8 mouse cellular contexts compared by ENCODE assay signal in genomic region chr2:91257126-91257980, GRCm38 (mm10). TPM values are rescaled to one million over a fixed set of nuclear protein-coding genes. Genes with fewer than 3 reads are reported as not detected.
A peak's percentile ranks its signal among the peaks of the same experiment; 100 is the strongest.
DNase-seq lines count a peak whose midpoint lies in the region; ATAC-seq lines count a peak whose summit lies in the region.

No protein-coding gene starts in this region.

- H3K27me3 ChIP-seq in kidney, embryonic 16.5 days (ENCODE audit: insufficient read depth, low read length), result peaks cover 13% of the 10 kb centered on the region; the same call in 1 of the 2 replicates
- peaks cover 47% of the 10 kb centered on the region for H3K27me3 ChIP-seq in midbrain, embryonic 10.5 days (ENCODE audit: low read depth, poor library complexity, severe bottlenecking)

- peaks cover 4% of the 10 kb centered on the region; the same call in 1 of the 2 replicates for H3K36me3 ChIP-seq in kidney, embryonic 16.5 days (ENCODE audit: insufficient read depth, low read length)
- H3K36me3 ChIP-seq in midbrain, embryonic 10.5 days, result peaks cover 22% of the 10 kb centered on the region

- ATAC-seq in granulocyte monocyte progenitor cell, adult 5-6 weeks (replicated peaks; ENCODE audit: poor library complexity, severe bottlenecking), result peak; percentile 16
- peak; percentile 84 for ATAC-seq in kidney, embryonic 16.5 days (ENCODE audit: low FRiP score, low TSS enrichment)
- no peak for ATAC-seq in monocyte, adult 5-6 weeks (replicated peaks; ENCODE audit: insufficient number of reproducible peaks, low FRiP score, low TSS enrichment, poor library complexity, severe bottlenecking)

- peak overlapping the region; percentile 71 for H3K4me3 ChIP-seq in kidney, embryonic 16.5 days (ENCODE audit: low read length)
- peak overlapping the region; percentile 79 for H3K4me3 ChIP-seq in midbrain, embryonic 10.5 days

- peak overlapping the region; percentile 90 for H3K4me2 ChIP-seq in kidney, embryonic 16.5 days (replicated peaks; ENCODE audit: low read depth, low read length)

- peak overlapping the region; percentile 72 for H3K9ac ChIP-seq in kidney, embryonic 16.5 days (replicated peaks; ENCODE audit: low read length)

- peak; percentile 77 for DNase-seq in adrenal gland, adult 2 months
- no peak for DNase-seq in adrenal gland, adult 8-10 months
- DNase-seq in CD8-positive naive resting alpha-beta T cell, adult 2 months (ENCODE audit: low read depth in 2 of 2, low spot score in 2 of 2), result peak; percentile 42 to 53
- peak; percentile 50 to 57 for DNase-seq in cerebellum, postnatal 14 days
- DNase-seq in midbrain, embryonic 10.5 days (ENCODE audit: low spot score), result peak; percentile 74

- under 1% methylated on average over 22 of the region's 22 CpGs for WGBS in kidney, embryonic 16.5 days
- WGBS in midbrain, embryonic 10.5 days, result 2% methylated on average over 22 of the region's 22 CpGs

- no peaks in the 10 kb centered on the region for H3K9me3 ChIP-seq in kidney, embryonic 16.5 days (ENCODE audit: low read length)
- no peaks in the 10 kb centered on the region for H3K9me3 ChIP-seq in midbrain, embryonic 10.5 days (replicated peaks)

- H3K4me1 ChIP-seq in kidney, embryonic 16.5 days (ENCODE audit: insufficient read depth, low read length), result peaks cover 34% of the 10 kb centered on the region
- peaks cover 43% of the 10 kb centered on the region for H3K4me1 ChIP-seq in midbrain, embryonic 10.5 days

- H3K27ac ChIP-seq in kidney, embryonic 16.5 days (ENCODE audit: low read length), result peak overlapping the region; percentile 83
- H3K27ac ChIP-seq in midbrain, embryonic 10.5 days (replicated peaks), result peak overlapping the region; percentile 91

RNA-seq across cellular contexts. Expression of gene Pacsin3, which starts 1.6 kb away (rescaled TPM):
- 100 to 1,000 TPM in 1 of 2 experiments, 10 to 100 TPM in 1; 82.8 to 101 TPM for total RNA-seq in adrenal gland, adult 2 months (2021)
- 56.5 and 69.2 TPM in 2 replicates for polyA plus RNA-seq in adrenal gland, adult 2 months (2012; rRNA removed)
- 100 to 1,000 TPM in 2 of 4 experiments, 10 to 100 TPM in 2; 68.6 to 220 (median 125) TPM for total RNA-seq in adrenal gland, adult 8-10 months (2022)
- not detected in 2 replicates for total RNA-seq in granulocyte monocyte progenitor cell, adult 5-6 weeks (2014; fragmentation: Nextera tagmentation)
- 1.5 TPM in 1 of 2 replicates, not detected in the other for total RNA-seq in granulocyte monocyte progenitor cell, adult 5-6 weeks (2017)
- polyA plus RNA-seq in kidney, embryonic 16.5 days (2015; fragmentation: Nextera tagmentation; extraction: Ambion mirVana), result 47.7 and 49.6 TPM in 2 replicates
- 38.9 and 40.5 TPM in 2 replicates for polyA plus RNA-seq in midbrain, embryonic 10.5 days (2016; fragmentation: Nextera tagmentation; extraction: Ambion mirVana)
- total RNA-seq in monocyte, adult 5-6 weeks (2017), result 0.53 TPM in 1 of 3 replicates, not detected in the others

RNA-seq across cellular contexts. Expression of gene Arfgap2, which starts 7.4 kb away (rescaled TPM):
- total RNA-seq in adrenal gland, adult 2 months (2021), result 10 to 100 TPM; 89.3 to 92.3 TPM
- 34.1 and 53.6 TPM in 2 replicates for polyA plus RNA-seq in adrenal gland, adult 2 months (2012; rRNA removed)
- total RNA-seq in adrenal gland, adult 8-10 months (2022), result 100 to 1,000 TPM in 3 of 4 experiments, 10 to 100 TPM in 1; 99.8 to 126 (median 112) TPM
- 41.7 and 46.5 TPM in 2 replicates for total RNA-seq in granulocyte monocyte progenitor cell, adult 5-6 weeks (2014; fragmentation: Nextera tagmentation)
- total RNA-seq in granulocyte monocyte progenitor cell, adult 5-6 weeks (2017), result 42.4 and 46.6 TPM in 2 replicates
- 92.9 and 96.5 TPM in 2 replicates for polyA plus RNA-seq in kidney, embryonic 16.5 days (2015; fragmentation: Nextera tagmentation; extraction: Ambion mirVana)
- polyA plus RNA-seq in midbrain, embryonic 10.5 days (2016; fragmentation: Nextera tagmentation; extraction: Ambion mirVana), result 99.0 and 104 TPM in 2 replicates
- total RNA-seq in monocyte, adult 5-6 weeks (2017), result 34.0 to 45.8 TPM (median 35.3 TPM) in 3 replicates

RNA-seq across cellular contexts. Expression of gene Ddb2, which starts 20.6 kb away (rescaled TPM):
- 1 to 10 TPM; 8.1 to 8.3 TPM for total RNA-seq in adrenal gland, adult 2 months (2021)
- polyA plus RNA-seq in adrenal gland, adult 2 months (2012; rRNA removed), result 12.4 and 12.5 TPM in 2 replicates
- total RNA-seq in adrenal gland, adult 8-10 months (2022), result 10 to 100 TPM in 3 of 4 experiments, 1 to 10 TPM in 1; 8.4 to 22.9 (median 17.1) TPM
- total RNA-seq in granulocyte monocyte progenitor cell, adult 5-6 weeks (2014; fragmentation: Nextera tagmentation), result 18.4 and 22.8 TPM in 2 replicates
- 9.9 and 11.2 TPM in 2 replicates for total RNA-seq in granulocyte monocyte progenitor cell, adult 5-6 weeks (2017)
- 16.2 and 20.6 TPM in 2 replicates for polyA plus RNA-seq in kidney, embryonic 16.5 days (2015; fragmentation: Nextera tagmentation; extraction: Ambion mirVana)
- polyA plus RNA-seq in midbrain, embryonic 10.5 days (2016; fragmentation: Nextera tagmentation; extraction: Ambion mirVana), result 7.9 and 9.4 TPM in 2 replicates
- total RNA-seq in monocyte, adult 5-6 weeks (2017), result 8.5 to 15.4 TPM (median 8.8 TPM) in 3 replicates

RNA-seq across cellular contexts. Expression of gene Acp2, which starts 54.7 kb away (rescaled TPM):
- total RNA-seq in adrenal gland, adult 2 months (2021), result 10 to 100 TPM; 49.5 to 50.4 TPM
- polyA plus RNA-seq in adrenal gland, adult 2 months (2012; rRNA removed), result 28.7 and 46.6 TPM in 2 replicates
- total RNA-seq in adrenal gland, adult 8-10 months (2022), result 10 to 100 TPM; 44.7 to 74.7 (median 57.5) TPM
- 21.8 and 22.6 TPM in 2 replicates for total RNA-seq in granulocyte monocyte progenitor cell, adult 5-6 weeks (2014; fragmentation: Nextera tagmentation)
- 16.0 and 17.0 TPM in 2 replicates for total RNA-seq in granulocyte monocyte progenitor cell, adult 5-6 weeks (2017)
- 28.8 and 29.7 TPM in 2 replicates for polyA plus RNA-seq in kidney, embryonic 16.5 days (2015; fragmentation: Nextera tagmentation; extraction: Ambion mirVana)
- polyA plus RNA-seq in midbrain, embryonic 10.5 days (2016; fragmentation: Nextera tagmentation; extraction: Ambion mirVana), result 28.3 and 35.3 TPM in 2 replicates
- total RNA-seq in monocyte, adult 5-6 weeks (2017), result 16.0 to 20.6 TPM (median 17.2 TPM) in 3 replicates

RNA-seq across cellular contexts. Expression of gene Nr1h3, which starts 54.7 kb away (rescaled TPM):
- total RNA-seq in adrenal gland, adult 2 months (2021), result 10 to 100 TPM; 22.1 to 56.8 TPM
- 44.2 and 62.7 TPM in 2 replicates for polyA plus RNA-seq in adrenal gland, adult 2 months (2012; rRNA removed)
- total RNA-seq in adrenal gland, adult 8-10 months (2022), result 10 to 100 TPM; 21.1 to 32.1 (median 25.4) TPM
- total RNA-seq in granulocyte monocyte progenitor cell, adult 5-6 weeks (2014; fragmentation: Nextera tagmentation), result 0.15 and 3.6 TPM in 2 replicates
- 0.15 and 1.1 TPM in 2 replicates for total RNA-seq in granulocyte monocyte progenitor cell, adult 5-6 weeks (2017)
- polyA plus RNA-seq in kidney, embryonic 16.5 days (2015; fragmentation: Nextera tagmentation; extraction: Ambion mirVana), result 3.5 and 4.6 TPM in 2 replicates
- polyA plus RNA-seq in midbrain, embryonic 10.5 days (2016; fragmentation: Nextera tagmentation; extraction: Ambion mirVana), result 2.3 and 3.1 TPM in 2 replicates
- 6.7 to 13.1 TPM (median 9.3 TPM) in 3 replicates for total RNA-seq in monocyte, adult 5-6 weeks (2017)

Comparison
In these comparisons a context has a peak if more than half of its experiments do, and no peak if none do; other contexts are left out.
1. RNA of gene Pacsin3, which starts 1.6 kb away (total RNA-seq): 68.6 to 220 TPM in adrenal gland, adult 8-10 months and 82.8 to 101 TPM in adrenal gland, adult 2 months; 1.5 TPM in granulocyte monocyte progenitor cell, adult 5-6 weeks and 0.53 TPM in monocyte, adult 5-6 weeks; every median in the first group is over 10 times any median in the second.